In genomic region chr13:71513204-71513603, GRCm38 (mm10) we compare ENCODE assay signal across 27 mouse cellular contexts.
DNase-seq lines count a peak whose midpoint lies in the region; ATAC-seq lines count a peak whose summit lies in the region.
"Had no signal": no experiment of that assay in that cellular context is flagged by ENCODE, and none has a peak within 500 bp of the region (broad histone marks: within the 10 kb centered on the region; RNA-seq: fewer than 3 reads in every experiment).

No protein-coding gene starts in this region.

- no peaks in the 10 kb centered on the region for H3K9me3 ChIP-seq in embryonic facial prominence, embryonic 14.5 days (ENCODE audit: control insufficient read depth, low read length)
- no peaks in the 10 kb centered on the region for H3K9me3 ChIP-seq in embryonic facial prominence, embryonic 10.5 days
- H3K9me3 ChIP-seq in limb, embryonic 11.5 days (ENCODE audit: control insufficient read depth, low read length) = no peaks in the 10 kb centered on the region
- H3K9me3 ChIP-seq in limb, embryonic 10.5 days (replicated peaks) = no peaks in the 10 kb centered on the region
- H3K9me3 ChIP-seq: embryonic facial prominence, embryonic 15.5 days; heart, embryonic 13.5 days; hindbrain, embryonic 15.5 days; liver, embryonic 12.5 days; midbrain, embryonic 12.5 days had no signal

- H3K27ac ChIP-seq in embryonic facial prominence, embryonic 14.5 days (replicated peaks; ENCODE audit: low read depth, low read length) = no peak overlapping the region
- H3K27ac ChIP-seq in embryonic facial prominence, embryonic 10.5 days (replicated peaks) = no peak overlapping the region
- H3K27ac ChIP-seq in limb, embryonic 11.5 days (replicated peaks; ENCODE audit: low read depth, low read length) = no peak overlapping the region
- no peak overlapping the region for H3K27ac ChIP-seq in limb, embryonic 10.5 days
- H3K27ac ChIP-seq: embryonic facial prominence, embryonic 15.5 days; heart, embryonic 13.5 days; hindbrain, embryonic 15.5 days; layer of hippocampus, adult 2 months; liver, embryonic 12.5 days; midbrain, embryonic 12.5 days had no signal

- intact Hi-C loops in left cerebral cortex, postnatal 4 days (cut with DNase I) = no loop called here

- peak; percentile 21 for DNase-seq in embryonic facial prominence, embryonic 14.5 days (ENCODE audit: low spot score)
- DNase-seq in embryonic facial prominence, embryonic 10.5 days (ENCODE audit: low spot score) = no peak
- peak; percentile 38 for DNase-seq in limb, embryonic 11.5 days (ENCODE audit: low spot score)
- no peak for DNase-seq in limb, embryonic 10.5 days (ENCODE audit: low spot score)
- DNase-seq in brain, adult 2 months (ENCODE audit: low read depth, low spot score) = peak; percentile 18
- DNase-seq in forelimb bud, embryonic 11.5 days (ENCODE audit: low read depth, low spot score) = peak; percentile 52
- DNase-seq in spleen, postnatal 14 days (ENCODE audit: low spot score in 2 of 2) = no peak
- no peak for DNase-seq in left cerebral cortex, postnatal 4 days
- DNase-seq: adrenal gland, adult 8-10 months; cerebellum, adult 11 months; cerebellum, adult 9-10 months; cerebellum, postnatal 36 days; heart, postnatal 10 days; kidney, adult 2 months; kidney, postnatal 36 days; liver, postnatal 0 days; lung, postnatal 36 days; right cerebral cortex, postnatal 25 days; thymus, adult 18-20 months; thymus, postnatal 25 days had no signal

- ATAC-seq in embryonic facial prominence, embryonic 14.5 days (ENCODE audit: low read depth) = no peak
- ATAC-seq in limb, embryonic 11.5 days (ENCODE audit: insufficient number of reproducible peaks, low FRiP score, low TSS enrichment, low read depth) = peak; percentile 73; the same call in 1 of the 2 replicates
- ATAC-seq: liver, embryonic 12.5 days; liver, postnatal 0 days had no signal

- no peak overlapping the region for H3K4me3 ChIP-seq in embryonic facial prominence, embryonic 14.5 days (ENCODE audit: low read depth, low read length)
- H3K4me3 ChIP-seq in embryonic facial prominence, embryonic 10.5 days = no peak overlapping the region
- no peak overlapping the region for H3K4me3 ChIP-seq in limb, embryonic 11.5 days (ENCODE audit: low read depth, low read length)
- H3K4me3 ChIP-seq in limb, embryonic 10.5 days = no peak overlapping the region
- H3K4me3 ChIP-seq: embryonic facial prominence, embryonic 15.5 days; heart, embryonic 13.5 days; hindbrain, embryonic 15.5 days; layer of hippocampus, adult 2 months; liver, embryonic 12.5 days; midbrain, embryonic 12.5 days had no signal

- no peak overlapping the region for H3K4me2 ChIP-seq in embryonic facial prominence, embryonic 14.5 days (ENCODE audit: low read depth, low read length)
- no peak overlapping the region for H3K4me2 ChIP-seq in limb, embryonic 11.5 days (ENCODE audit: low read depth, severe bottlenecking)
- H3K4me2 ChIP-seq: embryonic facial prominence, embryonic 15.5 days; heart, embryonic 13.5 days; hindbrain, embryonic 15.5 days; liver, embryonic 12.5 days; midbrain, embryonic 12.5 days had no signal

- no peaks in the 10 kb centered on the region for H3K36me3 ChIP-seq in embryonic facial prominence, embryonic 14.5 days (ENCODE audit: control insufficient read depth, insufficient read depth, low read length)
- H3K36me3 ChIP-seq in embryonic facial prominence, embryonic 10.5 days (replicated peaks) = no peaks in the 10 kb centered on the region
- no peaks in the 10 kb centered on the region for H3K36me3 ChIP-seq in limb, embryonic 11.5 days (ENCODE audit: control insufficient read depth, insufficient read depth, low read length)
- H3K36me3 ChIP-seq in limb, embryonic 10.5 days = no peaks in the 10 kb centered on the region
- H3K36me3 ChIP-seq: embryonic facial prominence, embryonic 15.5 days; G1E; heart, embryonic 13.5 days; hindbrain, embryonic 15.5 days; liver, embryonic 12.5 days; midbrain, embryonic 12.5 days had no signal

- 35% methylated on average over 6 of the region's 6 CpGs for WGBS in embryonic facial prominence, embryonic 14.5 days
- 47% methylated on average over 6 of the region's 6 CpGs for WGBS in embryonic facial prominence, embryonic 10.5 days
- 15% methylated on average over 6 of the region's 6 CpGs for WGBS in limb, embryonic 11.5 days
- WGBS in limb, embryonic 10.5 days = 27% methylated on average over 6 of the region's 6 CpGs

- H3K9ac ChIP-seq in embryonic facial prominence, embryonic 14.5 days (ENCODE audit: low read depth, low read length) = no peak overlapping the region
- no peak overlapping the region for H3K9ac ChIP-seq in limb, embryonic 11.5 days (ENCODE audit: low read length)
- H3K9ac ChIP-seq: embryonic facial prominence, embryonic 15.5 days; heart, embryonic 13.5 days; hindbrain, embryonic 15.5 days; liver, embryonic 12.5 days; liver, postnatal 0 days; midbrain, embryonic 12.5 days had no signal

- H3K27me3 ChIP-seq in embryonic facial prominence, embryonic 14.5 days (replicated peaks; ENCODE audit: control insufficient read depth, insufficient read depth, low read length) = no peaks in the 10 kb centered on the region
- H3K27me3 ChIP-seq in embryonic facial prominence, embryonic 10.5 days (replicated peaks; ENCODE audit: low read depth, poor library complexity, severe bottlenecking) = no peaks in the 10 kb centered on the region
- H3K27me3 ChIP-seq in limb, embryonic 11.5 days (ENCODE audit: control insufficient read depth, insufficient read depth, low read length) = 0 out of 2 replicates have a peak, but pooled peaks cover 3% of the 10 kb centered on the region
- peaks cover 13% of the 10 kb centered on the region for H3K27me3 ChIP-seq in limb, embryonic 10.5 days (ENCODE audit: low read depth, poor library complexity, severe bottlenecking)
- H3K27me3 ChIP-seq: embryonic facial prominence, embryonic 15.5 days; heart, embryonic 13.5 days; hindbrain, embryonic 15.5 days; liver, embryonic 12.5 days had no signal

- H3K4me1 ChIP-seq in embryonic facial prominence, embryonic 14.5 days (ENCODE audit: control insufficient read depth, insufficient read depth, low read length) = no peaks in the 10 kb centered on the region
- H3K4me1 ChIP-seq in embryonic facial prominence, embryonic 10.5 days = peaks cover 6% of the 10 kb centered on the region; the same call in 1 of the 2 replicates
- H3K4me1 ChIP-seq in limb, embryonic 11.5 days (ENCODE audit: control insufficient read depth, insufficient read depth, low read length) = peaks cover 9% of the 10 kb centered on the region
- H3K4me1 ChIP-seq in limb, embryonic 10.5 days = peaks cover 21% of the 10 kb centered on the region
- H3K4me1 ChIP-seq: embryonic facial prominence, embryonic 15.5 days; heart, embryonic 13.5 days; liver, embryonic 12.5 days had no signal

Comparison
In these comparisons a context has a peak if more than half of its experiments do, and no peak if none do; other contexts are left out.
1. DNase-seq: peak in embryonic facial prominence, embryonic 14.5 days (single experiment), limb, embryonic 11.5 days (single experiment), brain, adult 2 months (single experiment) and forelimb bud, embryonic 11.5 days (single experiment); none in embryonic facial prominence, embryonic 10.5 days (single experiment), limb, embryonic 10.5 days (single experiment), spleen, postnatal 14 days (0 of 2) and left cerebral cortex, postnatal 4 days (single experiment).